Mouse (Mus musculus) heart, adult 2 months (tissue): ENCODE data around the gene Mlph.

Source experiments
- EP300 ChIP-seq: fragments of 200-500 bp; IDR thresholded peaks from 2 replicates; pipeline ENCODE4 v1.6.1; 2011; ENCODE audit warnings: low read depth, low read length, control low read depth; ENCODE audit not compliant: insufficient read depth
- POLR2A ChIP-seq: fragments of 200-500 bp; IDR thresholded peaks from 2 replicates; pipeline ENCODE4 v1.6.1; 2011; ENCODE audit warnings: mild to moderate bottlenecking, low read depth, low read length, control low read depth; ENCODE audit not compliant: insufficient read depth

GRCm38 (mm10) chr1:90953688-90954087 lies 38.8 kb downstream of the Mlph start:
- no peak for TF ChIP-seq POLR2A
- TF ChIP-seq EP300, result no peak
